Mouse (Mus musculus) cerebellum, adult 9-11 months (tissue): ENCODE results near the gene Nppb.
A peak's percentile ranks its signal among the peaks of the same experiment; 100 is the strongest.

Experiments
- DNase-seq: peaks from one replicate; pipeline ENCODE4 v3.0.0; 2022

Nppb gene

GRCm38 (mm10) chr4:147985205-147986132 is at the start of gene Nppb:
Gene Nppb, plus strand, starts transcription at chr4:147985788.
- no peak for DNase-seq

GRCm38 (mm10) chr4:147935904-147936303 is 49.7 kb upstream of the Nppb start:
- no peak for DNase-seq

- DNase-seq: peak; percentile 69
Observed at GRCm38 (mm10) chr4:147936331-147936954, 49.1 kb upstream of the Nppb start, which contains the start of gene Plod1. Gene Plod1, minus strand, starts transcription at chr4:147936767.

- DNase-seq: no peak
Observed at GRCm38 (mm10) chr4:147937021-147937420, 48.6 kb upstream of the Nppb start.

GRCm38 (mm10) chr4:147937486-147937885 is 48.1 kb upstream of the Nppb start:
- DNase-seq: no peak

GRCm38 (mm10) chr4:147938148-147939096 is 47.2 kb upstream of the Nppb start:
- DNase-seq: no peak

- DNase-seq: peak; percentile 44
Observed at GRCm38 (mm10) chr4:147940111-147940510, 45.5 kb upstream of the Nppb start.

- DNase-seq: peak; percentile 83
Observed at GRCm38 (mm10) chr4:147940576-147941044, 45.0 kb upstream of the Nppb start, which contains the start of gene 2510039O18Rik. Gene 2510039O18Rik, plus strand, starts transcription at chr4:147940895.

- DNase-seq: no peak
Observed at GRCm38 (mm10) chr4:147941045-147942020, 44.3 kb upstream of the Nppb start.

GRCm38 (mm10) chr4:147943005-147943404 is 42.6 kb upstream of the Nppb start:
- DNase-seq: no peak

GRCm38 (mm10) chr4:147947511-147947910 is 38.1 kb upstream of the Nppb start:
- no peak for DNase-seq

- no peak for DNase-seq
Observed at GRCm38 (mm10) chr4:147953590-147953989, 32.0 kb upstream of the Nppb start.

GRCm38 (mm10) chr4:147957141-147957540 is 28.4 kb upstream of the Nppb start:
- no peak for DNase-seq

- DNase-seq: peak; percentile 31
Observed at GRCm38 (mm10) chr4:147959881-147960831, 25.4 kb upstream of the Nppb start.

- no peak for DNase-seq
Observed at GRCm38 (mm10) chr4:147962781-147963180, 22.8 kb upstream of the Nppb start.

GRCm38 (mm10) chr4:147963623-147964022 is 22.0 kb upstream of the Nppb start:
- no peak for DNase-seq

GRCm38 (mm10) chr4:147965712-147966111 is 19.9 kb upstream of the Nppb start:
- DNase-seq: no peak

- no peak for DNase-seq
Observed at GRCm38 (mm10) chr4:147968816-147969215, 16.8 kb upstream of the Nppb start.

- DNase-seq: no peak
Observed at GRCm38 (mm10) chr4:147969337-147969736, 16.3 kb upstream of the Nppb start.

GRCm38 (mm10) chr4:147976237-147976636 is 9.4 kb upstream of the Nppb start:
- no peak for DNase-seq
